ENCODE assay signal across 16 mouse cellular contexts in genomic region chr5:148153403-148153713, GRCm38 (mm10).
DNase-seq lines count a peak whose midpoint lies in the region; ATAC-seq lines count a peak whose summit lies in the region.
"Had no signal": no experiment of that assay in that cellular context is flagged by ENCODE, and none has a peak within 500 bp of the region (broad histone marks: within the 10 kb centered on the region; RNA-seq: fewer than 3 reads in every experiment).

No protein-coding gene starts in this region.

- 59% methylated on average over 9 of the region's 9 CpGs for WGBS in forebrain, embryonic 11.5 days
- WGBS in forebrain, embryonic 10.5 days = 80% methylated on average over 9 of the region's 9 CpGs
- 20% methylated on average over 9 of the region's 9 CpGs for WGBS in forebrain, embryonic 15.5 days
- WGBS in hindbrain, embryonic 15.5 days = 14% methylated on average over 9 of the region's 9 CpGs
- WGBS in neural tube, embryonic 13.5 days = 23% methylated on average over 9 of the region's 9 CpGs

- no peaks in the 10 kb centered on the region for H3K36me3 ChIP-seq in forebrain, embryonic 11.5 days (ENCODE audit: control insufficient read depth, insufficient read depth, low read length)
- H3K36me3 ChIP-seq in forebrain, embryonic 10.5 days (replicated peaks) = no peaks in the 10 kb centered on the region
- H3K36me3 ChIP-seq in forebrain, embryonic 15.5 days = no peaks in the 10 kb centered on the region
- no peaks in the 10 kb centered on the region for H3K36me3 ChIP-seq in hindbrain, embryonic 15.5 days
- no peaks in the 10 kb centered on the region for H3K36me3 ChIP-seq in neural tube, embryonic 13.5 days
- H3K36me3 ChIP-seq: G1E; limb, embryonic 12.5 days; liver, embryonic 13.5 days had no signal

- no peak overlapping the region for H3K4me3 ChIP-seq in forebrain, embryonic 11.5 days (ENCODE audit: low read depth, low read length)
- no peak overlapping the region for H3K4me3 ChIP-seq in forebrain, embryonic 10.5 days
- H3K4me3 ChIP-seq in forebrain, embryonic 15.5 days = no peak overlapping the region
- H3K4me3 ChIP-seq in hindbrain, embryonic 15.5 days = no peak overlapping the region
- H3K4me3 ChIP-seq in neural tube, embryonic 13.5 days = no peak overlapping the region
- H3K4me3 ChIP-seq: left cerebral cortex, adult 2 months; limb, embryonic 12.5 days; liver, embryonic 13.5 days had no signal

- ATAC-seq in forebrain, embryonic 11.5 days (replicated peaks; ENCODE audit: low FRiP score) = 0 out of 2 replicates have a peak, but pooled peaks have one; percentile 43
- 0 out of 2 replicates have a peak, but pooled peaks have one; percentile 49 for ATAC-seq in forebrain, embryonic 15.5 days (replicated peaks)
- no peak for ATAC-seq in hindbrain, embryonic 15.5 days (ENCODE audit: low FRiP score, low read depth)
- no peak for ATAC-seq in neural tube, embryonic 13.5 days (ENCODE audit: low read depth)
- ATAC-seq: CD4-positive, CD25-positive, alpha-beta regulatory T cell, adult 4 months had no signal

- H3K27ac ChIP-seq in forebrain, embryonic 11.5 days (ENCODE audit: low read depth, low read length) = peak overlapping the region; percentile 28; the same call in 1 of the 2 replicates
- no peak overlapping the region for H3K27ac ChIP-seq in forebrain, embryonic 10.5 days
- no peak overlapping the region; the same call in 1 of the 2 replicates for H3K27ac ChIP-seq in forebrain, embryonic 15.5 days (replicated peaks)
- H3K27ac ChIP-seq in hindbrain, embryonic 15.5 days (replicated peaks) = peak overlapping the region; percentile 74
- peak overlapping the region; percentile 86 for H3K27ac ChIP-seq in neural tube, embryonic 13.5 days (replicated peaks)
- H3K27ac ChIP-seq: left cerebral cortex, adult 2 months; limb, embryonic 12.5 days; liver, embryonic 13.5 days had no signal

- H3K4me2 ChIP-seq in forebrain, embryonic 11.5 days (ENCODE audit: low read depth, low read length, severe bottlenecking) = no peak overlapping the region
- peak overlapping the region; percentile 24; the same call in 1 of the 2 replicates for H3K4me2 ChIP-seq in forebrain, embryonic 15.5 days (replicated peaks)
- peak overlapping the region; percentile 40 for H3K4me2 ChIP-seq in hindbrain, embryonic 15.5 days
- peak overlapping the region; percentile 37 for H3K4me2 ChIP-seq in neural tube, embryonic 13.5 days
- H3K4me2 ChIP-seq: limb, embryonic 12.5 days; liver, embryonic 13.5 days had no signal

- intact Hi-C loops in left cerebral cortex, postnatal 10 days (cut with DNase I) = no loop called here

- no peaks in the 10 kb centered on the region for H3K4me1 ChIP-seq in forebrain, embryonic 11.5 days (replicated peaks; ENCODE audit: control insufficient read depth, insufficient read depth, low read length)
- H3K4me1 ChIP-seq in forebrain, embryonic 10.5 days = peaks cover 21% of the 10 kb centered on the region
- peaks cover 19% of the 10 kb centered on the region for H3K4me1 ChIP-seq in forebrain, embryonic 15.5 days
- H3K4me1 ChIP-seq in hindbrain, embryonic 15.5 days (replicated peaks) = peaks cover 34% of the 10 kb centered on the region
- H3K4me1 ChIP-seq in neural tube, embryonic 13.5 days (replicated peaks) = peaks cover 37% of the 10 kb centered on the region
- H3K4me1 ChIP-seq: liver, embryonic 13.5 days had no signal

- no peak for DNase-seq in forebrain, embryonic 11.5 days (ENCODE audit: low spot score)
- DNase-seq in forebrain, embryonic 10.5 days (ENCODE audit: extremely low spot score, low spot score) = no peak
- no peak for DNase-seq in adrenal gland, adult 2 months
- DNase-seq in left cerebral cortex, postnatal 10 days (ENCODE audit: extremely low spot score in 1 of 2, low spot score in 2 of 2) = no peak
- DNase-seq in ovary, adult 18-20 months (ENCODE audit: low spot score) = no peak
- DNase-seq: cerebellum, adult 9-10 months; kidney, adult 11 months; kidney, postnatal 14 days; liver, embryonic 13.5 days had no signal

- no peak overlapping the region for H3K9ac ChIP-seq in forebrain, embryonic 11.5 days (ENCODE audit: low read length)
- no peak overlapping the region for H3K9ac ChIP-seq in forebrain, embryonic 15.5 days (replicated peaks)
- 0 out of 2 replicates have a peak overlapping the region, but pooled peaks have one; percentile 5 for H3K9ac ChIP-seq in hindbrain, embryonic 15.5 days
- peak overlapping the region; percentile 38; the same call in 1 of the 2 replicates for H3K9ac ChIP-seq in neural tube, embryonic 13.5 days
- H3K9ac ChIP-seq: limb, embryonic 12.5 days; liver, embryonic 13.5 days had no signal

- H3K27me3 ChIP-seq in forebrain, embryonic 11.5 days (ENCODE audit: control insufficient read depth, insufficient read depth, low read length) = no peaks in the 10 kb centered on the region
- H3K27me3 ChIP-seq in forebrain, embryonic 10.5 days (ENCODE audit: poor library complexity, severe bottlenecking) = no peaks in the 10 kb centered on the region
- H3K27me3 ChIP-seq in forebrain, embryonic 15.5 days = no peaks in the 10 kb centered on the region
- no peaks in the 10 kb centered on the region for H3K27me3 ChIP-seq in hindbrain, embryonic 15.5 days
- no peaks in the 10 kb centered on the region for H3K27me3 ChIP-seq in neural tube, embryonic 13.5 days
- H3K27me3 ChIP-seq: liver, embryonic 13.5 days had no signal

- H3K9me3 ChIP-seq in forebrain, embryonic 11.5 days (ENCODE audit: control insufficient read depth, low read length) = no peaks in the 10 kb centered on the region
- peaks cover 4% of the 10 kb centered on the region for H3K9me3 ChIP-seq in forebrain, embryonic 10.5 days
- H3K9me3 ChIP-seq in forebrain, embryonic 15.5 days = no peaks in the 10 kb centered on the region
- no peaks in the 10 kb centered on the region for H3K9me3 ChIP-seq in hindbrain, embryonic 15.5 days
- H3K9me3 ChIP-seq in neural tube, embryonic 13.5 days = peaks cover 4% of the 10 kb centered on the region; the same call in 1 of the 2 replicates

Comparison
In these comparisons a context has a peak if more than half of its experiments do, and no peak if none do; other contexts are left out.
1. H3K27ac ChIP-seq: peak in forebrain, embryonic 11.5 days (single experiment), hindbrain, embryonic 15.5 days (single experiment) and neural tube, embryonic 13.5 days (single experiment); none in forebrain, embryonic 10.5 days (single experiment) and forebrain, embryonic 15.5 days (single experiment).
2. ATAC-seq: peak in forebrain, embryonic 11.5 days (single experiment) and forebrain, embryonic 15.5 days (single experiment); none in hindbrain, embryonic 15.5 days (single experiment) and neural tube, embryonic 13.5 days (single experiment).
3. H3K9ac ChIP-seq: peak in hindbrain, embryonic 15.5 days (single experiment) and neural tube, embryonic 13.5 days (single experiment); none in forebrain, embryonic 11.5 days (single experiment) and forebrain, embryonic 15.5 days (single experiment).